In genomic region chr11:76106551-76107496, GRCm38 (mm10) we compare ENCODE assay signal across 14 mouse cellular contexts.
A peak's percentile ranks its signal among the peaks of the same experiment; 100 is the strongest.
DNase-seq lines count a peak whose midpoint lies in the region; ATAC-seq and TF ChIP-seq lines count a peak whose summit lies in the region.
"Had no signal": no experiment of that assay in that cellular context is flagged by ENCODE, and none has a peak within 500 bp of the region (broad histone marks: within the 10 kb centered on the region; RNA-seq: fewer than 3 reads in every experiment).

No protein-coding gene starts in this region.

- no peak for TF ChIP-seq CTCF in thymus, adult 2 months (IDR thresholded peaks at IDR 0.05; ENCODE audit: borderline replicate concordance, control insufficient read depth, extremely low read depth, insufficient read depth, low read length, poor library complexity)

- TF ChIP-seq POLR2A in thymus, adult 2 months (IDR thresholded peaks at IDR 0.05; ENCODE audit: control insufficient read depth, extremely low read depth, insufficient read depth, low read length, poor library complexity), result no peak

- H3K27ac ChIP-seq in heart, embryonic 15.5 days, result no peak overlapping the region; the same call in 1 of the 2 replicates
- H3K27ac ChIP-seq in heart, embryonic 11.5 days (ENCODE audit: low read depth, low read length), result no peak overlapping the region
- H3K27ac ChIP-seq in embryonic facial prominence, embryonic 10.5 days (replicated peaks), result 0 out of 2 replicates have a peak overlapping the region, but pooled peaks have one; percentile 0
- peak overlapping the region; percentile 76 for H3K27ac ChIP-seq in limb, embryonic 12.5 days
- peak overlapping the region; percentile 86 for H3K27ac ChIP-seq in thymus, adult 2 months (ENCODE audit: control insufficient read depth, insufficient read depth, low read length)
- no peak overlapping the region for H3K27ac ChIP-seq in kidney, embryonic 16.5 days (ENCODE audit: low read length)
- H3K27ac ChIP-seq: forebrain, embryonic 13.5 days; heart, adult 2 months; hindbrain, embryonic 10.5 days had no signal

- H3K4me2 ChIP-seq in heart, embryonic 15.5 days, result no peak overlapping the region
- H3K4me2 ChIP-seq in heart, embryonic 11.5 days, result no peak overlapping the region
- no peak overlapping the region for H3K4me2 ChIP-seq in limb, embryonic 12.5 days
- H3K4me2 ChIP-seq in kidney, embryonic 16.5 days (replicated peaks; ENCODE audit: low read depth, low read length), result no peak overlapping the region
- H3K4me2 ChIP-seq: forebrain, embryonic 13.5 days had no signal

- peaks cover 5% of the 10 kb centered on the region; the same call in 1 of the 2 replicates for H3K36me3 ChIP-seq in heart, embryonic 15.5 days
- no peaks in the 10 kb centered on the region; the same call in 1 of the 2 replicates for H3K36me3 ChIP-seq in heart, embryonic 11.5 days (ENCODE audit: control insufficient read depth, insufficient read depth, low read length)
- H3K36me3 ChIP-seq in embryonic facial prominence, embryonic 10.5 days (replicated peaks), result peaks cover 11% of the 10 kb centered on the region
- H3K36me3 ChIP-seq in limb, embryonic 12.5 days, result peaks cover 6% of the 10 kb centered on the region; the same call in 1 of the 2 replicates
- peaks cover under 1% of the 10 kb centered on the region; the same call in 1 of the 2 replicates for H3K36me3 ChIP-seq in thymus, adult 2 months (ENCODE audit: control insufficient read depth, insufficient read depth, low read length)
- no peaks in the 10 kb centered on the region for H3K36me3 ChIP-seq in kidney, embryonic 16.5 days (ENCODE audit: insufficient read depth, low read length)

- no peaks in the 10 kb centered on the region for H3K27me3 ChIP-seq in heart, embryonic 15.5 days
- H3K27me3 ChIP-seq in heart, embryonic 11.5 days (ENCODE audit: control insufficient read depth, insufficient read depth, low read length), result no peaks in the 10 kb centered on the region
- H3K27me3 ChIP-seq in embryonic facial prominence, embryonic 10.5 days (replicated peaks; ENCODE audit: low read depth, poor library complexity, severe bottlenecking), result no peaks in the 10 kb centered on the region
- no peaks in the 10 kb centered on the region for H3K27me3 ChIP-seq in limb, embryonic 12.5 days
- H3K27me3 ChIP-seq in thymus, adult 2 months (ENCODE audit: control insufficient read depth, insufficient read depth, low read length), result no peaks in the 10 kb centered on the region
- H3K27me3 ChIP-seq in kidney, embryonic 16.5 days (ENCODE audit: insufficient read depth, low read length), result no peaks in the 10 kb centered on the region
- H3K27me3 ChIP-seq: forebrain, embryonic 13.5 days had no signal

- H3K4me1 ChIP-seq in heart, embryonic 15.5 days (replicated peaks), result no peaks in the 10 kb centered on the region
- no peaks in the 10 kb centered on the region for H3K4me1 ChIP-seq in heart, embryonic 11.5 days (ENCODE audit: control insufficient read depth, insufficient read depth, low read length)
- peaks cover 14% of the 10 kb centered on the region for H3K4me1 ChIP-seq in embryonic facial prominence, embryonic 10.5 days
- peaks cover 44% of the 10 kb centered on the region for H3K4me1 ChIP-seq in limb, embryonic 12.5 days (replicated peaks)
- peaks cover 7% of the 10 kb centered on the region for H3K4me1 ChIP-seq in thymus, adult 2 months (replicated peaks; ENCODE audit: control insufficient read depth, insufficient read depth, low read length)
- H3K4me1 ChIP-seq in kidney, embryonic 16.5 days (ENCODE audit: insufficient read depth, low read length), result peaks cover 8% of the 10 kb centered on the region; the same call in 1 of the 2 replicates
- H3K4me1 ChIP-seq: forebrain, embryonic 13.5 days; hindbrain, embryonic 10.5 days had no signal

- 67% methylated on average over 11 of the region's 11 CpGs for WGBS in heart, embryonic 15.5 days
- WGBS in heart, embryonic 11.5 days (ENCODE audit: insufficient replicate concordance), result 77% methylated on average over 11 of the region's 11 CpGs
- 86% methylated on average over 11 of the region's 11 CpGs for WGBS in embryonic facial prominence, embryonic 10.5 days
- 67% methylated on average over 11 of the region's 11 CpGs for WGBS in limb, embryonic 12.5 days
- WGBS in thymus, adult 2 months, result 27% methylated on average over 11 of the region's 11 CpGs
- WGBS in kidney, embryonic 16.5 days, result 75% methylated on average over 11 of the region's 11 CpGs

- H3K9me3 ChIP-seq in heart, embryonic 15.5 days (replicated peaks), result no peaks in the 10 kb centered on the region
- H3K9me3 ChIP-seq in heart, embryonic 11.5 days (replicated peaks; ENCODE audit: control insufficient read depth, low read length), result no peaks in the 10 kb centered on the region
- no peaks in the 10 kb centered on the region for H3K9me3 ChIP-seq in embryonic facial prominence, embryonic 10.5 days
- H3K9me3 ChIP-seq in limb, embryonic 12.5 days, result no peaks in the 10 kb centered on the region
- H3K9me3 ChIP-seq in kidney, embryonic 16.5 days (ENCODE audit: low read length), result no peaks in the 10 kb centered on the region
- H3K9me3 ChIP-seq: forebrain, embryonic 13.5 days; hindbrain, embryonic 10.5 days had no signal

- peak; percentile 55; the same call in 1 of the 2 replicates for ATAC-seq in heart, embryonic 15.5 days (replicated peaks; ENCODE audit: insufficient number of reproducible peaks, insufficient read depth, low FRiP score, low read depth)
- no peak for ATAC-seq in heart, embryonic 11.5 days (replicated peaks; ENCODE audit: insufficient number of reproducible peaks, low FRiP score, low TSS enrichment)
- no peak for ATAC-seq in limb, embryonic 12.5 days (ENCODE audit: insufficient number of reproducible peaks, insufficient read depth, low FRiP score, low TSS enrichment, low read depth)
- ATAC-seq in kidney, embryonic 16.5 days (ENCODE audit: low FRiP score, low TSS enrichment), result no peak
- ATAC-seq: forebrain, embryonic 13.5 days had no signal

- no peak overlapping the region for H3K9ac ChIP-seq in heart, embryonic 15.5 days
- H3K9ac ChIP-seq in heart, embryonic 11.5 days (ENCODE audit: low read depth, low read length), result no peak overlapping the region
- no peak overlapping the region for H3K9ac ChIP-seq in limb, embryonic 12.5 days (replicated peaks)
- H3K9ac ChIP-seq in kidney, embryonic 16.5 days (replicated peaks; ENCODE audit: low read length), result no peak overlapping the region
- H3K9ac ChIP-seq: forebrain, embryonic 13.5 days had no signal

- no peak for DNase-seq in embryonic facial prominence, embryonic 10.5 days (ENCODE audit: low spot score)
- DNase-seq in thymus, adult 2 months, result peak; percentile 63
- no peak for DNase-seq in adrenal gland, adult (ENCODE audit: inconsistent age in 2 of 2, low spot score in 1 of 2)
- DNase-seq in layer of hippocampus, adult 9-10 months (ENCODE audit: low spot score), result no peak
- DNase-seq: adrenal gland, adult 2 months; heart, adult 2 months; kidney, adult 8-10 months; right cerebral cortex, postnatal 25 days had no signal

- H3K4me3 ChIP-seq in heart, embryonic 15.5 days, result no peak overlapping the region
- H3K4me3 ChIP-seq in heart, embryonic 11.5 days (ENCODE audit: low read depth, low read length), result no peak overlapping the region
- H3K4me3 ChIP-seq in embryonic facial prominence, embryonic 10.5 days, result no peak overlapping the region
- no peak overlapping the region for H3K4me3 ChIP-seq in limb, embryonic 12.5 days (replicated peaks)
- no peak overlapping the region for H3K4me3 ChIP-seq in thymus, adult 2 months (ENCODE audit: control insufficient read depth, insufficient read depth, low read length)
- H3K4me3 ChIP-seq in kidney, embryonic 16.5 days (ENCODE audit: low read length), result no peak overlapping the region
- H3K4me3 ChIP-seq: forebrain, embryonic 13.5 days; heart, adult 2 months; hindbrain, embryonic 10.5 days had no signal

Comparison
In these comparisons a context has a peak if more than half of its experiments do, and no peak if none do; other contexts are left out.
1. H3K27ac ChIP-seq: peak in embryonic facial prominence, embryonic 10.5 days (single experiment), limb, embryonic 12.5 days (single experiment) and thymus, adult 2 months (single experiment); none in heart, embryonic 15.5 days (single experiment), heart, embryonic 11.5 days (single experiment) and kidney, embryonic 16.5 days (single experiment).